Mouse (Mus musculus): ENCODE measurements around the gene Adamts17.

DNA sequence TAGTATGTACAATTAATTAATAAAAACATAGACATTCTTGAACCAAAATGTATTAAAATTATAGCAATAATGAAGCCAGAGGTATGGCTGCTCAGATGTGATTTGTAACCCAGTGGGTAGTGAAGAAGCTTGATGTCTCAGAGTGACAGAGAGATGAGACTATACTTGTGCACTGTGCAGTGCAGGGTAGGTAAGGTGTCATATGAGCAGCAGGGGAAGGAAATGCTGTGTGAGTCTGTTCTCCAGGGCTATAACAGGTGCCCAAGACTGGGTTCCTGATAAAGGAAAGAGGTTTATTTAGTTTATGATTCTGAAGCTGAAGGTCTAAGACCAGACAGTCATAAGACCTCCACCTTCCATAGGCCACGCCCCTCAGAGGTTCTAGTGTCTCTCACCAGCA is 26.4 kb upstream of the Adamts17 start:
- TF ChIP-seq CTCF (IDR thresholded peaks at IDR 0.05; ENCODE audit: low read depth) (no peak), EP300 (IDR thresholded peaks at IDR 0.05; ENCODE audit: low read depth) (no peak)
